Mouse (Mus musculus) hindbrain, postnatal 0 days (tissue): ENCODE measurements around the gene Tmem179b. TPM values are rescaled to one million over a fixed set of nuclear protein-coding genes. Genes with fewer than 3 reads are reported as not detected.

Experiments used
- ATAC-seq: fragments of 200-750 bp; cut with Nextera tagmentation; 2 replicates; pipeline ENCODE4 v1.8.0; 2017; ENCODE audit warnings: mild to moderate bottlenecking, moderate TSS enrichment, moderate library complexity
- DNase-seq: peaks from one replicate; pipeline ENCODE4 v3.0.0-alpha.2; 2015; ENCODE audit warnings: low spot score
- H3K27ac ChIP-seq: fragments of 300-500 bp; sonication (generic); 2 replicates; pipeline ENCODE4 v1.5.1; 2014; ENCODE audit warnings: mild to moderate bottlenecking
- H3K27me3 ChIP-seq: fragments of 300-500 bp; sonication (generic); 2 replicates; pipeline ENCODE4 v1.6.1; 2014; ENCODE audit warnings: low read length, mixed read lengths; ENCODE audit not compliant: insufficient read depth
- H3K36me3 ChIP-seq: fragments of 300-500 bp; sonication (generic); 2 replicates; pipeline ENCODE4 v1.6.1; 2014; ENCODE audit warnings: low read length, mixed read lengths; ENCODE audit not compliant: insufficient read depth
- H3K4me1 ChIP-seq: fragments of 300-500 bp; sonication (generic); 2 replicates; pipeline ENCODE4 v1.6.1; 2014; ENCODE audit warnings: antibody characterized with exemption, low read length, mixed read lengths; ENCODE audit not compliant: insufficient read depth
- H3K4me2 ChIP-seq: fragments of 300-500 bp; sonication (generic); 2 replicates; pipeline ENCODE4 v1.6.1; 2014; ENCODE audit warnings: low read depth, mild to moderate bottlenecking, low read length, moderate library complexity, mixed read lengths
- H3K4me3 ChIP-seq: fragments of 300-500 bp; sonication (generic); 2 replicates; pipeline ENCODE4 v1.5.1; 2014; ENCODE audit warnings: low read length
- H3K9ac ChIP-seq: fragments of 300-500 bp; sonication (generic); replicated peaks from 2 replicates; pipeline ENCODE4 v1.6.1; 2014; ENCODE audit warnings: mild to moderate bottlenecking, low read length, moderate library complexity, mixed read lengths
- H3K9me3 ChIP-seq: fragments of 300-500 bp; sonication (generic); 2 replicates; pipeline ENCODE4 v1.6.1; 2016; ENCODE audit warnings: low read length, mixed read lengths
- CTCF ChIP-seq: IDR thresholded peaks from 2 replicates; pipeline ENCODE4 v1.5.1; 2016; ENCODE audit warnings: antibody characterized with exemption, control low read depth, low read depth
- WGBS: fragments of 180-500 bp; shearing (Covaris S2); extraction: QIAGEN DNeasy Blood & Tissue Kit; methylation state at CpG from one replicate; pipeline ENCODE4 v1.1.7; 2014; 5-methylcytosine and 5-hydroxymethylcytosine counted together
- polyA plus RNA-seq: library from polyadenylated mRNA; unstranded; fragments of >200 nt; fragmentation: Nextera tagmentation; extraction: Ambion mirVana; gene quantifications from 2 replicates; pipeline ENCODE4 v1.2.1, GENCODE M21; 2015
- total RNA-seq: library from RNA; depleted of rRNA; stranded (reverse); fragments of >200 nt; gene quantifications from 2 replicates; pipeline ENCODE4 v1.2.3, GENCODE M21; 2014

Tmem179b gene
- total and polyA plus RNA-seq, 2 experiments from 2014 or later: 27.0 to 31.0 TPM

DNA sequence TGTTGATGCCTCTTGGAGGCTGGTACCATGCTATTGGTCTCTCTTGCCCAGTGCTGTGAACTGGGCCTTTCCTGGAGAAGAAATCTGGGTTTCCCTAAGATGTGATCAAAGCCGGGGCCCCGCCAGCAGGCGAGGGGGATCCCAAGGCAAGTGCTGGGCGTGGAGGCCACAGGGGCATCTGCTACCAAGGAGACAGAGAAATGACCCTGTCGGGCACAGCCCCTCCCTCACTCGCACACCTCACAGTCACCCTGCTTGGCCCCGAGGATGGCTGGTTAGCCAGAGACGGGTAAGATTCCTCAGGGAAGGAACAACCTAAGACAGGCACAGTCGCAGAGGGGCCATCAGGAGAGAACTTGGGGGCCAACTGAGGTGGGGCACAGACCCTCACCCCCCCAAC is 8.7 kb downstream of the Tmem179b start:
- DNase-seq (no peak), ATAC-seq (0 out of 2 replicates have a peak, but pooled peaks have one; percentile 4)
- TF ChIP-seq CTCF: no peak
- H3K4me1 ChIP-seq: no peaks in the 10 kb centered on the region; the same call in 1 of the 2 replicates
- H3K9ac ChIP-seq: no peak overlapping the region
- 99% methylated on average over 9 of the region's 9 CpGs for WGBS
- peaks cover 68% of the 10 kb centered on the region for H3K36me3 ChIP-seq
- H3K4me3 ChIP-seq: no peak overlapping the region
- no peaks in the 10 kb centered on the region for H3K9me3 ChIP-seq
- H3K4me2 ChIP-seq: no peak overlapping the region
- H3K27ac ChIP-seq: no peak overlapping the region
- H3K27me3 ChIP-seq: no peaks in the 10 kb centered on the region

DNA sequence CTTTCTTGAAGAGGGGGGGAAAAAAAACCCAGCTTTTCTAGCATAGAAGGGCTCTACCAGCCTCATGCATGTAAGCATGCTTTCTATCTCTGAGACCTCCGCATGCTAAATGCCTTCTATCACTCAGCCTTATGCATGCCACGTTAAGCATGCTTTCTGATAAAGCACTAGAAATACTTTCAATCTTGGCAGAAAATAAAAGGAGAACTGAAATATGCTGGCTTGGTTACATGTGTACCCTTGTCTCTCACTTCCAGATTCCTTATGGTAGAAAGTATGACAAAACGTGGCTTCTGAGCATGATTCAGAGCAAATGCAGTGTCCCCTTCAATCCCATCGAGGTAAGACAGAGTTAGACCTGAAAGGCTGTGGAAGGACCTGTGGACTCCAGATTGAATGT is 11.0 kb downstream of the Tmem179b start:
- Histone ChIP-seq H3K27ac (no peak overlapping the region), H3K9ac (no peak overlapping the region), H3K27me3 (no peaks in the 10 kb centered on the region), H3K4me3 (no peak overlapping the region), H3K36me3 (peaks cover 58% of the 10 kb centered on the region), H3K4me1 (peaks cover 6% of the 10 kb centered on the region; the same call in 1 of the 2 replicates), H3K4me2 (no peak overlapping the region), H3K9me3 (no peaks in the 10 kb centered on the region)
- TF ChIP-seq CTCF: no peak
- WGBS: 94% methylated on average over 4 of the region's 4 CpGs
- no peak for ATAC-seq
- no peak for DNase-seq

DNA sequence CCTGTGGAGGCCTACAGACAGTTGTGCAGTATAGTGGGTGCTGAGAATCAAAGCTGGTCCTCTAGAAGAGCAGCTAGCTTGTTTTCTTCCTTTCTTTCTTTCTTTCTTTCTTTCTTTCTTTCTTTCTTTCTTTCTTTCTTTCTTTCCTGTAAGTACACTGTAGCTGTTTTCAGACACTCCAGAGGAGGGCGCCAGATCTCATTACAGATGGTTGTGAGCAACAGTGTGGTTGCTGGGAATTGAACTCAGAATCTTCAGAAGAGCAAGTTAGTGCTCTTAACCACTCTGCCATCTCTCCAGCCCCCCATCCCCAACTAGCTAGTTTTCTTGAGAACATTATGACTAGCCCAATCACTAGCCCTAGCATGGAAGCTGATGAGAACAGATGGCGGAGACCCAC is 13.5 kb downstream of the Tmem179b start:
- no peak overlapping the region for H3K4me2 ChIP-seq
- DNase-seq (no peak), ATAC-seq (no peak)
- no peak overlapping the region for H3K9ac ChIP-seq
- H3K4me1 ChIP-seq: peaks cover 15% of the 10 kb centered on the region; the same call in 1 of the 2 replicates
- 79% methylated on average over 2 of the region's 2 CpGs for WGBS
- 0 out of 2 replicates have a peak, but pooled peaks have one; percentile 11 for TF ChIP-seq CTCF
- H3K27ac ChIP-seq: no peak overlapping the region
- no peak overlapping the region for H3K4me3 ChIP-seq
- H3K9me3 ChIP-seq: no peaks in the 10 kb centered on the region
- peaks cover 33% of the 10 kb centered on the region for H3K36me3 ChIP-seq
- H3K27me3 ChIP-seq: no peaks in the 10 kb centered on the region

DNA sequence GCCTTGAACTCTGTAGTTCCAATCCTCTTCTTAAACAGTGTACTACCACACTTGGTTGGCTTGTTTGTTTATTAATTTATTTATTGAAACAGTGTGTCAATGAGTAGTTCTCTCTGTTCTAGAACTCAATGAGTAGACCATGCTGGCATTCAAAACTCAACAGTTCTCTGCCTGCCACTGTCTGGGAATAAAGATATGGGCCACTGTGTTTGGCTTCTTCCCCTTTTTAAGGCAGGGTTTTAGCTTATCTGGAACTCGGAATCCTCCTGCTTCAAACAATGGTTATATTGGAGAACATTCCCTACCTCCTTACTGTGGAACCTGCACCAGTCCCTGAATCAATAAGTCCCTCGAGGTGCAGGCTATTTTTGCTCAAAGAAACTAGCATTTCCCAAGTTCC is 15.4 kb downstream of the Tmem179b start:
- ATAC-seq: no peak
- Histone ChIP-seq H3K4me3 (no peak overlapping the region), H3K4me1 (peaks cover 17% of the 10 kb centered on the region; the same call in 1 of the 2 replicates), H3K27ac (no peak overlapping the region), H3K36me3 (peaks cover 22% of the 10 kb centered on the region), H3K9me3 (no peaks in the 10 kb centered on the region), H3K4me2 (no peak overlapping the region), H3K27me3 (no peaks in the 10 kb centered on the region), H3K9ac (no peak overlapping the region)
- no peak for TF ChIP-seq CTCF
- 95% methylated on average over 2 of the region's 2 CpGs for WGBS
- no peak for DNase-seq

DNA sequence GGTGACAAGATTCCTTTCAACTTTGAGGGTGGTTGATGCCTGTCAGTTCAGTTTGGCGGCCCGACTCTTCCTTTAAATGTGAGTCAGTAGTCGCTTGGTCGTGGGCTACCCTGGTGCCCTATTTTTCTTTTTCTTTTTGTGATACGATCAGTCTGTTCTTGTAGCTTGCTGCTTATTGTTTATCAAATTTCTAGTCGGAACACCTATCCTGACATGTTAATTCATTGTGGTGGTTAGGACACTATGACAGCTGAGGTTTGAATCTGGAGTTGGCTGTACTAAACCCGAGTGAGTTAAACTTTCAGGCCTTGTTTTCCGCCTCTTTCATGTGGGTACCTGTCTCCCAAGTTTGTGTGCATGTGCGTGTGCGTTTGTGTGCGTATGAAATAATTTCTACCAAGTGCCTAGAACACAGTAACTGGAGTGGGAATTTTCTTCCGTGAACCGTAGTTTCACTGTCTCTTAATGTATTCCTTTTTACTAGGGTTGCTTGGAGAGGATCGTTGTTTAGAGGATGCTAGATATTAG is 16.7 kb downstream of the Tmem179b start:
- H3K4me3 ChIP-seq: peak overlapping the region; percentile 97
- peak overlapping the region; percentile 96 for H3K9ac ChIP-seq
- no peak for DNase-seq
- no peak for TF ChIP-seq CTCF
- H3K27ac ChIP-seq: peak overlapping the region; percentile 90
- peaks cover 17% of the 10 kb centered on the region; the same call in 1 of the 2 replicates for H3K4me1 ChIP-seq
- ATAC-seq: no peak
- H3K9me3 ChIP-seq: no peaks in the 10 kb centered on the region
- H3K27me3 ChIP-seq: no peaks in the 10 kb centered on the region
- WGBS: 5% methylated on average over 14 of the region's 14 CpGs
- peaks cover 14% of the 10 kb centered on the region for H3K36me3 ChIP-seq
- peak overlapping the region; percentile 82 for H3K4me2 ChIP-seq

DNA sequence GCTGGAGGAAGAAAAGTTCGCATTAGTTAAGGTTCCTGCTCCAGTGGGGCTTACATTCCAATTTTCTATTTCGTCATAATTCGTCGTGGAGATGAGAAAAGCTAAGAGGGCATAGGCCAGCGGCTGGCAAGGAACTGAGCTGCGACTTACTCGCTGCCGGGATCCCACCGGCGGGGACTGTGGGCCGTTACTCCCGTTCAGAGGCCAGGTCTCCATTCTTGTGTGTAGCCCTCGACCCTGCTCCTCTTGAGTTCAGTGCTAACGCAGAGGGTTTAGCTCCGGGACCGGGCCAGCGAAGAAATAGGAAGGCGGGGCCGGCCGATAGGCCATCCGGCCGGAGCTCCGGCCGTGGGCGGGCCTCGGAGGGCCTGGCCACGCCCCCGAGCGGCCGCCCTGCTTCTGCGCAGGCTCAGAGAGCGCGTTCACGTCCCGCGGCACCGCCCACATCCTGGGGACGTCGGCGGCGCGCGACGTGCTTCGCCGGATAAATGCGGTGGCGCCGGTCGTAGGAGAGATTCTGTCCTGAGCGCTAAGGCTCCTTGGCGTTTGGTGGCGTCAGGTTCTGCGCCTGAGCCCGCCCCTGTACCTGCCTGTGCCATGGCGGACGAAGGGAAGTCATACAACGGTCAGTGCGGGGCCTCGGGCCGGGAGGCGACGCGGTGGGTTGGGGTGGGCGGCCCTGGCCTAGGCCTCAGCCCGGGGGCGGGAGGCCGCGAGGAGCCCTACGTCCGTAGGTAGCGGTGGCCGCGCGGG is 17.5 kb downstream of the Tmem179b start, which contains the start of gene Nxf1:
Gene Nxf1 (plus strand): TSS at position 439 of the 753 bp plus-strand sequence.
- DNase-seq: peak; percentile 98
- peak; percentile 96 for ATAC-seq

More for the DNA sequence above, 17.5 kb downstream of the Tmem179b start, which contains the start of gene Nxf1:
- no peak for TF ChIP-seq CTCF
- peaks cover 16% of the 10 kb centered on the region for H3K36me3 ChIP-seq
- H3K9me3 ChIP-seq: no peaks in the 10 kb centered on the region
- H3K4me3 ChIP-seq: peak within 1 kb of the TSS; percentile 97
- WGBS: under 1% methylated on average over 71 of the region's 75 CpGs
- peak within 1 kb of the TSS; percentile 96 for H3K9ac ChIP-seq
- peak within 1 kb of the TSS; percentile 90 for H3K27ac ChIP-seq
- H3K27me3 ChIP-seq: no peaks in the 10 kb centered on the region
- peak within 1 kb of the TSS; percentile 82 for H3K4me2 ChIP-seq
- H3K4me1 ChIP-seq: peaks cover 17% of the 10 kb centered on the region; the same call in 1 of the 2 replicates
